Mouse (Mus musculus): Measurements from ENCODE around the gene Igsf8.

DNA sequence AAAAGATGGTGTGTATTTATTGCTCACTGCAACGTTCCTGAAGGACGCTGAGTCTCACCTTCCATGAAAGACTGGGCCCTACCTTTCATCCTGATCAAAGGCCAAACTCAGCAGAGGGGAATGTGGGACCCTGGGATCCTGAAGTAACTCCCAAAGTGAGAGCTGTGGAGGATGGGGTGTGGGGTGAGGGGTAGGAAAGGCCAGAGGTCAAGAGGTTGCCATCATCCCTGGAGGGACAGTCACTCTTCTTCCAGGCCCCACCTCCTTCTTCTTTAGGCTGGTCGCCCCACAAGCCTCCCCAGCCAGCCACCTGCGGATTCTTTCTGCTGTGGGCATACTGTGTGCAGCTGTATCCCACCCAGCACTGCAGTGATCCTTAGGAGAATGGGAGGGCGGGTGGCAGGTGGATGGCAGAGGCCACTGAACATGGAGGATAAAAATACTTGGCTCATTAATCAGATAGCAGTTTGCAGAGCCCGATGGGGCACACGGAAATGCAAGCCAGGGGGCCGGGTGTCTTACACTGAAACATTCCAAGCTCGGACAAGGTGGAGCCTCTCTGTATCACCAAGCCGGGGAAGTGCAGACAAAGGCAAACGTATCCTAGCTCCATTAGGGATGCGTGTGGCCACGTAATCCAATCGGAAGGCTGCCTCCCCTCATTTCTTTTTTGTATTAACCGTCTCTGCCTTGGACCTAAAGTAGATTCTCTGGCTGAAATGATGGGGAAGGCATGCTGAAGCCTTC, 43.1 kb upstream of the Igsf8 start:
- TF ChIP-seq CTCF (IDR thresholded peaks at IDR 0.05; ENCODE audit: control insufficient read depth, insufficient read depth, insufficient read length) (no peak), MAX (IDR thresholded peaks at IDR 0.05) (no peak)

Data from C2C12 (cell line).